Mouse (Mus musculus): ENCODE measurements around the gene 1700003F12Rik.
A peak's percentile ranks its signal among the peaks of the same experiment; 100 is the strongest.

The 1700003F12Rik gene

GRCm38 (mm10) chr2:154577744-154578067, 30.8 kb downstream of the 1700003F12Rik start:
- DNase-seq: no peak

DNA sequence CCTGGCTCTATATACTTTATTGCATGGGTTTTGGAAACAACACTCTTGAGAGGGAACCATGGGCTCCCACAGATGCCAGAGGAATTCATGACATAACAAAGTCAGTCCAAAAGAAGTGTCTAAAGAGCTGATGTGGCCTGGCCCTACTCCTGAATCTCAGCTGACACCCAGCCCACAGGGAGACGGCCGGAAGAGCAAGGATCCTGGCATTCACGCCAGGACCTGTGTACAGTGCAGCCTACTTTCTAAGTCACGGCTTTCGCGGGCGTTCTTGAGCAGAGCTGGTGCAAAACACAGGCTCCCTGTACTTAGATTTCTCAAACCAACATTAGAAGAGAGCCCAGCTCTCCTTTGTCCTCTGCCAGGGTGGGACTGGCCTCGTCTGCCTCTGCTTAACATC, 33.7 kb downstream of the 1700003F12Rik start:
- no peak for DNase-seq

DNA sequence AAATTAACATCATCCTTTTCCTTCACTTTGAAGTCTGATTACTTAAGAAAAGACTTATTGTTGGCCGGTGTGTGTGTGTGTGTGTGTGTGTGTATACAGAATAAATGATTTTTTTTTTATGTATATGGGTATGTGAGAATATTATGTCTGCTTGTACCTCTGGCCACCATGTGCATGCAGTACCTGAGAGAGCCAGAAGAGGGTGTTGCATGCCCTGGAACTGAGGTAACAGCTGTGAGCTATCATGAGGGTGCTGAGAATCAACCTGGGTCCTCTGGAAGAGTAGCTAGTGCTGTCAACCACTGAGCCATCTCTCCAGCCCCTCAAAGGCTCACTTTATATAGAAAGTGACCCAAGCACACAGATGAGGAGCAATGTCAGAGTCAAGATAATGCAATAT, 34.5 kb downstream of the 1700003F12Rik start:
- DNase-seq: no peak

GRCm38 (mm10) chr2:154583906-154584872, 37.3 kb downstream of the 1700003F12Rik start:
- no peak for DNase-seq

GRCm38 (mm10) chr2:154584931-154585601, 38.2 kb downstream of the 1700003F12Rik start:
- no peak for DNase-seq

GRCm38 (mm10) chr2:154586405-154586804, 39.5 kb downstream of the 1700003F12Rik start:
- DNase-seq: no peak

- no peak for DNase-seq
These were observed 42.2 kb downstream of the 1700003F12Rik start for GRCm38 (mm10) chr2:154589051-154589450.

DNA sequence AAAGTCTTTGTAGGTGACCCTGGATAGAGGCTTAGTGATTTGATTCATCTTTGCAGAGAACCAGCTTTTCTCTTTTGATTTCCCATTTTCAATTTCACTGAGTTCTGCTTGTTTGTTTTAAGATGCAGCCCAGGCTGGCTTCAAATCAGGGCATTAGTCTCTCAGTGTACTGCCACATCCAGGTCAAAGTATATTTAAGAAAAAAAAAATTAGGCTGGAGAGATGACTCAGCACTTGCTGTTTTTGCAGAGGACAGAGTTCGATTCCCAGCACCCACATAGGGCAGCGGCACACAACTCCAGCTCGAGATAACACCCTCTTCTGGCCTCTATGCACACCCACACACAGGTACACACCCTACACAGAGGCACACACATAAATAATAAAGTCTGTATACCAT, 44.4 kb downstream of the 1700003F12Rik start:
- no peak for DNase-seq

DNA sequence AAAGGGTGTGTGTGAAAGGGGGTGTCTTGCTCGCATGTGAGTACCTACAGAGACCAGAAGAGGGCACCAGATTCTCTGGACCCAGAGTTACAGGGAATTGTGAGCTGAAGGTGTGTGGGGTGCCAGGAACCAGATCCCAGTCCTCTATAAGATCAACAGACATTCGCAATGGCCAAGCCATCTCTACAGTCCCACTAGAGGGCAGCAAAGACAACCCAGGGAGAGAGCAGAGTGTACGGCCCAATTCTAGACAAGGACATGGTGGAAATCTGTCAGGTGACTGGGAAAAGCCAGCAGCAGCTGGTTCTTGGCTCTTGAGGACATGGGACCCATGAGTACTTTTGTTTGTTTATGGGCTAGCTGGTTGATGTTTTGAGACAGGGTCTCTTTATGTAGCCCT, 46.1 kb downstream of the 1700003F12Rik start:
- peak; percentile 57 to 67 for DNase-seq

GRCm38 (mm10) chr2:154595775-154596174, 48.9 kb downstream of the 1700003F12Rik start:
- DNase-seq: no peak

- DNase-seq: no peak
These were observed 50.5 kb downstream of the 1700003F12Rik start for GRCm38 (mm10) chr2:154597399-154597798.
